ENCODE assay signal across 27 mouse cellular contexts in genomic region chr11:94986435-94986834, GRCm38 (mm10). TPM values are rescaled to one million over a fixed set of nuclear protein-coding genes. Genes with fewer than 3 reads are reported as not detected.
DNase-seq lines count a peak whose midpoint lies in the region; ATAC-seq and TF ChIP-seq lines count a peak whose summit lies in the region.
"Had no signal": no experiment of that assay in that cellular context is flagged by ENCODE, and none has a peak within 500 bp of the region (broad histone marks: within the 10 kb centered on the region; RNA-seq: fewer than 3 reads in every experiment).

No protein-coding gene starts in this region.

- no peaks in the 10 kb centered on the region for H3K27me3 ChIP-seq in forebrain, embryonic 10.5 days (ENCODE audit: poor library complexity, severe bottlenecking)
- no peaks in the 10 kb centered on the region for H3K27me3 ChIP-seq in forebrain, embryonic 15.5 days
- H3K27me3 ChIP-seq: embryonic facial prominence, embryonic 15.5 days; heart, embryonic 15.5 days had no signal

- ATAC-seq in forebrain, embryonic 15.5 days (replicated peaks), result no peak
- ATAC-seq: CD4-positive, CD25-positive, alpha-beta regulatory T cell, adult 4 months; forebrain, embryonic 16.5 days had no signal

- DNase-seq in forebrain, embryonic 10.5 days (ENCODE audit: extremely low spot score, low spot score), result no peak
- no peak for DNase-seq in layer of hippocampus, adult 2 months (ENCODE audit: low spot score in 2 of 2)
- no peak for DNase-seq in layer of hippocampus, postnatal 10 days (ENCODE audit: low spot score in 2 of 2)
- DNase-seq in thymus, postnatal 0 days (ENCODE audit: low spot score), result peak; percentile 43
- no peak for DNase-seq in thymus, postnatal 25 days
- peak; percentile 57 for DNase-seq in thymus, postnatal 4 days
- no peak for DNase-seq in left cerebral cortex, postnatal 25 days (ENCODE audit: low spot score in 2 of 2)
- DNase-seq: adrenal gland, postnatal 25 days; B cell, adult 2 months; cerebellum, adult 9-11 months; cerebellum, postnatal 36 days; gastrocnemius, postnatal 25 days; heart, adult 18-20 months; heart, postnatal 14 days had no signal

- no peaks in the 10 kb centered on the region for H3K9me3 ChIP-seq in forebrain, embryonic 10.5 days
- H3K9me3 ChIP-seq in forebrain, embryonic 15.5 days, result no peaks in the 10 kb centered on the region
- H3K9me3 ChIP-seq: embryonic facial prominence, embryonic 15.5 days; heart, embryonic 15.5 days had no signal

- 74% methylated on average over 2 of the region's 2 CpGs for WGBS in forebrain, embryonic 10.5 days
- WGBS in forebrain, embryonic 15.5 days, result 80% methylated on average over 2 of the region's 2 CpGs

- peak overlapping the region; percentile 62; the same call in 1 of the 2 replicates for H3K27ac ChIP-seq in forebrain, embryonic 10.5 days
- no peak overlapping the region for H3K27ac ChIP-seq in forebrain, embryonic 15.5 days (replicated peaks)
- H3K27ac ChIP-seq in layer of hippocampus, adult 2 months, result peak overlapping the region; percentile 100
- H3K27ac ChIP-seq: embryonic facial prominence, embryonic 15.5 days; heart, embryonic 15.5 days; hindbrain, embryonic 14.5 days had no signal

- intact Hi-C loops in left cerebral cortex, postnatal 25 days (cut with DNase I), result no loop called here

- H3K36me3 ChIP-seq in forebrain, embryonic 10.5 days (replicated peaks), result no peaks in the 10 kb centered on the region
- H3K36me3 ChIP-seq in forebrain, embryonic 15.5 days, result no peaks in the 10 kb centered on the region
- H3K36me3 ChIP-seq: embryonic facial prominence, embryonic 15.5 days; heart, embryonic 15.5 days had no signal

- H3K9ac ChIP-seq in forebrain, embryonic 15.5 days (replicated peaks), result no peak overlapping the region
- H3K9ac ChIP-seq: embryonic facial prominence, embryonic 15.5 days; heart, embryonic 15.5 days; hindbrain, embryonic 14.5 days had no signal

- TF ChIP-seq CTCF in layer of hippocampus, adult 2 months (conservative IDR thresholded peaks at IDR 0.05), result no peak

- no peak overlapping the region for H3K4me3 ChIP-seq in forebrain, embryonic 10.5 days
- H3K4me3 ChIP-seq in forebrain, embryonic 15.5 days, result no peak overlapping the region
- no peak overlapping the region for H3K4me3 ChIP-seq in layer of hippocampus, adult 2 months
- H3K4me3 ChIP-seq: embryonic facial prominence, embryonic 15.5 days; erythroblast, embryonic 14.5 days; heart, embryonic 15.5 days had no signal

- no peak overlapping the region for H3K4me2 ChIP-seq in forebrain, embryonic 15.5 days (replicated peaks)
- H3K4me2 ChIP-seq: embryonic facial prominence, embryonic 15.5 days; heart, embryonic 11.5 days; heart, embryonic 15.5 days; hindbrain, embryonic 14.5 days had no signal

- H3K4me1 ChIP-seq in forebrain, embryonic 10.5 days, result peaks cover 56% of the 10 kb centered on the region
- peaks cover 27% of the 10 kb centered on the region for H3K4me1 ChIP-seq in forebrain, embryonic 15.5 days

RNA-seq across cellular contexts. Expression of gene Ppp1r9b, which starts 4.4 kb away (rescaled TPM):
- polyA plus RNA-seq in forebrain, embryonic 10.5 days (2016; fragmentation: Nextera tagmentation; extraction: Ambion mirVana), result 8.7 and 10.7 TPM in 2 replicates
- 23.0 and 23.9 TPM in 2 replicates for polyA plus RNA-seq in forebrain, embryonic 15.5 days (2015; fragmentation: Nextera tagmentation; extraction: Ambion mirVana)
- 100 to 1,000 TPM; 967 to 974 TPM for total RNA-seq in layer of hippocampus, adult 2 months (2021)
- total RNA-seq in layer of hippocampus, postnatal 10 days (2021), result 100 to 1,000 TPM; 501 TPM
- 21.5 and 27.9 TPM in 2 replicates for polyA plus RNA-seq in thymus, postnatal 0 days (2015; fragmentation: Nextera tagmentation; extraction: Ambion mirVana)
- total RNA-seq in left cerebral cortex, postnatal 25 days (2021), result 100 to 1,000 TPM; 675 to 703 TPM

RNA-seq across cellular contexts. Expression of gene Sgca, which starts 10.3 kb away (rescaled TPM):
- polyA plus RNA-seq in forebrain, embryonic 10.5 days (2016; fragmentation: Nextera tagmentation; extraction: Ambion mirVana), result not detected in 2 replicates
- not detected in 2 replicates for polyA plus RNA-seq in forebrain, embryonic 15.5 days (2015; fragmentation: Nextera tagmentation; extraction: Ambion mirVana)
- under 1 TPM in 1 of 2 experiments, not detected in 1; 0.44 TPM for total RNA-seq in layer of hippocampus, adult 2 months (2021)
- under 1 TPM; 0.66 to 0.78 TPM for total RNA-seq in layer of hippocampus, postnatal 10 days (2021)
- polyA plus RNA-seq in thymus, postnatal 0 days (2015; fragmentation: Nextera tagmentation; extraction: Ambion mirVana), result 0.22 and 0.30 TPM in 2 replicates
- under 1 TPM in 1 of 2 experiments, not detected in 1; 0.46 TPM for total RNA-seq in left cerebral cortex, postnatal 25 days (2021)
- total RNA-seq: adrenal gland, adult 2 months; adrenal gland, postnatal 25 days; hematopoietic stem cell, adult 5-6 weeks had no signal
- polyA plus RNA-seq: CD4-positive, CD25-positive, alpha-beta regulatory T cell, adult 4 months; erythroblast, embryonic 14.5 days; forebrain, embryonic 11.5 days had no signal

RNA-seq across cellular contexts. Expression of gene Hils1, which starts 19.0 kb away (rescaled TPM):
- polyA plus RNA-seq in forebrain, embryonic 10.5 days (2016; fragmentation: Nextera tagmentation; extraction: Ambion mirVana), result not detected in 2 replicates
- not detected in 2 replicates for polyA plus RNA-seq in forebrain, embryonic 15.5 days (2015; fragmentation: Nextera tagmentation; extraction: Ambion mirVana)
- not detected for total RNA-seq in layer of hippocampus, adult 2 months (2021)
- total RNA-seq in layer of hippocampus, postnatal 10 days (2021), result not detected
- not detected in 2 replicates for polyA plus RNA-seq in thymus, postnatal 0 days (2015; fragmentation: Nextera tagmentation; extraction: Ambion mirVana)
- total RNA-seq in left cerebral cortex, postnatal 25 days (2021), result not detected
- total RNA-seq: adrenal gland, adult 2 months; adrenal gland, postnatal 25 days; gastrocnemius, postnatal 25 days; heart, adult 18-20 months; heart, postnatal 14 days; hematopoietic stem cell, adult 5-6 weeks had no signal
- polyA plus RNA-seq: adrenal gland, adult 2 months; CD4-positive, CD25-positive, alpha-beta regulatory T cell, adult 4 months; embryonic facial prominence, embryonic 11.5 days; erythroblast, embryonic 14.5 days; forebrain, embryonic 11.5 days; forebrain, embryonic 16.5 days; frontal cortex, adult 2 months; hindbrain, embryonic 14.5 days had no signal

RNA-seq across cellular contexts. Expression of gene Samd14, which starts 23.2 kb away (rescaled TPM):
- polyA plus RNA-seq in forebrain, embryonic 10.5 days (2016; fragmentation: Nextera tagmentation; extraction: Ambion mirVana), result 35.8 and 36.7 TPM in 2 replicates
- 120 and 123 TPM in 2 replicates for polyA plus RNA-seq in forebrain, embryonic 15.5 days (2015; fragmentation: Nextera tagmentation; extraction: Ambion mirVana)
- total RNA-seq in layer of hippocampus, adult 2 months (2021), result 10 to 100 TPM; 38.9 to 40.8 TPM
- total RNA-seq in layer of hippocampus, postnatal 10 days (2021), result 100 to 1,000 TPM; 107 TPM
- polyA plus RNA-seq in thymus, postnatal 0 days (2015; fragmentation: Nextera tagmentation; extraction: Ambion mirVana), result 6.7 and 7.0 TPM in 2 replicates
- total RNA-seq in left cerebral cortex, postnatal 25 days (2021), result 10 to 100 TPM; 30.8 to 31.1 TPM

RNA-seq across cellular contexts. Expression of gene Col1a1, which starts 50.4 kb away (rescaled TPM):
- polyA plus RNA-seq in forebrain, embryonic 10.5 days (2016; fragmentation: Nextera tagmentation; extraction: Ambion mirVana), result 62.2 and 65.3 TPM in 2 replicates
- 40.2 and 40.5 TPM in 2 replicates for polyA plus RNA-seq in forebrain, embryonic 15.5 days (2015; fragmentation: Nextera tagmentation; extraction: Ambion mirVana)
- 10 to 100 TPM in 1 of 2 experiments, 1 to 10 TPM in 1; 9.6 to 14.0 TPM for total RNA-seq in layer of hippocampus, adult 2 months (2021)
- total RNA-seq in layer of hippocampus, postnatal 10 days (2021), result 10 to 100 TPM; 60.6 to 66.1 TPM
- 64.3 and 68.9 TPM in 2 replicates for polyA plus RNA-seq in thymus, postnatal 0 days (2015; fragmentation: Nextera tagmentation; extraction: Ambion mirVana)
- total RNA-seq in left cerebral cortex, postnatal 25 days (2021), result 10 to 100 TPM; 22.8 to 31.9 TPM
- total RNA-seq: hematopoietic stem cell, adult 5-6 weeks had no signal

Comparison
In these comparisons a context has a peak if more than half of its experiments do, and no peak if none do; other contexts are left out.
1. DNase-seq: peak in thymus, postnatal 0 days (single experiment) and thymus, postnatal 4 days (single experiment); none in forebrain, embryonic 10.5 days (single experiment), layer of hippocampus, adult 2 months (0 of 2), layer of hippocampus, postnatal 10 days (0 of 2), thymus, postnatal 25 days (single experiment) and left cerebral cortex, postnatal 25 days (0 of 2).